Mouse (Mus musculus) CH12F3 (cell line): Measurements from ENCODE around the gene A930004D18Rik.

Experiments
- in situ Hi-C: fragments of 300-500 bp; cut with MboI; formaldehyde crosslinking; loops from 2 replicates; pipeline ENCODE4 v1.14.3; 2020; ENCODE audit warnings: low sequenced_read_pairs

The A930004D18Rik gene

GRCm38 (mm10) chr2:18037491-18037890, at the start of gene A930004D18Rik:
Gene A930004D18Rik (minus strand): TSS chr2:18037737.
- in situ Hi-C loops, result no loop called here

GRCm38 (mm10) chr2:18080182-18080860, 42.8 kb upstream of the A930004D18Rik start:
- in situ Hi-C loops, result no loop called here

DNA sequence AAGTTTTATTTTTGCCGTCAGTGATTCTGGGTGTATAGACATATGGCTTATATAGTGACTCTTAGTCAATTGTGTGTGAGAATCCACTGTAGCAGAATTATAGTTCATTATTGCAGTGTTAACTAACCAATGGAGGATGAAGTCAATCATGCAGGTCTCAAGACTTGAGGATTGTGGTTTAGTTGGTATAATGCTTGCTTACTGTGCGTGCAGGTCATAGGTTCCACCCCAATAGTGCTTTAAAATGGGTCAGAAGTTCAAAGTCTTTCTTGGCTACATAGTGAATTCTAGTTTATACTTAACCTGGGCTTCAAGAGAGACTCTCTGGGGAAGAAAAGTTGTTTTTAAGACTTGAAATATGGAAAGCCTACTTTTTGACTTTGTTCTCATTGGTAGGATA, 34.4 kb upstream of the A930004D18Rik start:
- in situ Hi-C loops, result no loop called here

DNA sequence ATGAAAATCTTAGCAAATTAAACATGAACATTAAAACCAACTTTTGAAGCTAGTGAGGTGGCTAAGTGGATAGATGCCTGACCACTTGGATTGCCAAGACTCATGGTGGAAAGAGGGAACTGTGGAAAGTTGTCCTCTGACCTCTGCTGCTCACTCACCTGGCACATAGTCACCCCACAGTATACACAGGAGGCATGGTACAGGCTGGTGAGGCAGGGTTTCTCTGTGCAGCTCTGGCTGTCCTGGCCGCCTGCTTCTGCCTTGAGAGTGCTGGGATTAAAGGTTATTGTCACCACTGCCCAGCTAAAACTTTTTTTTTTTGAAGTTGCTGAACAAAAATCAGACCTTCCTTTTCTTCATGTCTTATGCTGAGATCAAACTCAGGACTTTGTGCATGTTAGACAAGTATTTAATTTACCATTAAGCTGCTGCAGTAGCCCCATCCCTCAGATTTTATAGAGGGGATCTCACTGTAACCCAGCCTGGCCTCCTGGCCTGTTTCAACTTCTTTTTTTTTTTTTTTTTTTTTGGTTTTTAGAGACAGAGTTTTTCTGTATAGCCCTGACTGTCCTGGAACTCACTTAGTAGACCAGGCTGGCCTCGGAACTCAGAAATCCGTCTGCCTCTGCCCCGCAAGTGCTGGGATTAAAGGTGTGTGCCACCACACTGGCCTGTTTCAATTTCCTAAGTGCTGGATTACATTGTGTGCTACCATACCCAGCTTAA, 30.7 kb upstream of the A930004D18Rik start:
- in situ Hi-C loops, result no loop called here

DNA sequence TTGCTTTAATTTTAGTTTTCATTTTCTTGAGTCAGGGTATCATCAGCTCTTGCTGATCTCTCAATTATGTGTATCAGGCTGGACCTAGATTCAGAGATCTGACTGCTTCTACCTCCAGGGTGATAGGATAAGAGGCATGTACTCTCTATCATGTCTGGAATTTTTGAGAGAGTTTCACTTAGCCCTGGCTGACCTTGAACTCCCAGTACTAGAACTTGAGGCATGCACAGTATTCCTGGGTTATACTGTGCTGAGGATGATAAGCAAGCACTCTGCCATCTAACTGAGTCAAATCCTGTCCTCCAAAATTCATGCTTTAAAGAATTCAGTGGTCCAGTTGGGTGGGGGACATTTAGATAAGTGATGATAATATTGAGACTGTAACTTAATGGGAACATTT, 28.9 kb upstream of the A930004D18Rik start:
- in situ Hi-C loops, result no loop called here

- in situ Hi-C loops, result no loop called here
Measured at GRCm38 (mm10) chr2:18065708-18066030, 28.1 kb upstream of the A930004D18Rik start.

DNA sequence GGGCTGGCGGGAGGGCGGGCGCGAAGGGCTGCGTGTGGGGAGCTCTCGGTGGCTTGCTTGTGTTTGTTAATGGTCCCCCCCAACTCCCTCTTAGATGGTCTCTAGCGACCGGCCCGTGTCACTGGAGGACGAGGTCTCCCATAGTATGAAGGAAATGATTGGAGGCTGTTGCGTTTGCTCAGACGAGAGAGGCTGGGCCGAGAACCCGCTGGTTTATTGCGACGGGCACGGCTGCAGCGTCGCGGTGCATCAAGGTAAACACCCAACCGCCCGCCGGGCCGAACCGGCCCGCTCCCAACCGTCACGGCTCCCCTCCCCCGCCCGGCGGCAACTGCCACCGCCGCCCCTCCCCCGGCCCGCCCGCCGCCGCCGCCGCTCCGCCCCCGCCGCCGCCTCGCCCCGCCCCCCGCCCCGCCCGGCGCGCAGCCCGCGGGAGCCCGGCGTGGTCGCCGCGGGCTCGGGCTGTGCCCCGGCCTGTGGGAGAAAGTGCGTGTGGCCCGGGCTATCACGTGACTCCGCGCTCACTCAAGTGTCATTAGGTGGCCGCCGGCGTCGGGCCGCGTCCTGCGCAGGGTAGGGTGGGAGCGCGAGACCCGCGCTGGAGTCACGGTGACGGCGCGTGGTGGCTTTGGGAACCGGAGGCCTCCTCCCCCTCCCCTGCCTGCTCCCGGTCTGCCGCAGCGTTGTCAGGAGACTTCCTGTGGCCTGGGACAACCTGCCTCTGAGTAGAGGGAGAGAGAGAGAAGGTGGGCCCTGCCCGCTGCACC, 27.6 kb upstream of the A930004D18Rik start:
- in situ Hi-C loops, result no loop called here

DNA sequence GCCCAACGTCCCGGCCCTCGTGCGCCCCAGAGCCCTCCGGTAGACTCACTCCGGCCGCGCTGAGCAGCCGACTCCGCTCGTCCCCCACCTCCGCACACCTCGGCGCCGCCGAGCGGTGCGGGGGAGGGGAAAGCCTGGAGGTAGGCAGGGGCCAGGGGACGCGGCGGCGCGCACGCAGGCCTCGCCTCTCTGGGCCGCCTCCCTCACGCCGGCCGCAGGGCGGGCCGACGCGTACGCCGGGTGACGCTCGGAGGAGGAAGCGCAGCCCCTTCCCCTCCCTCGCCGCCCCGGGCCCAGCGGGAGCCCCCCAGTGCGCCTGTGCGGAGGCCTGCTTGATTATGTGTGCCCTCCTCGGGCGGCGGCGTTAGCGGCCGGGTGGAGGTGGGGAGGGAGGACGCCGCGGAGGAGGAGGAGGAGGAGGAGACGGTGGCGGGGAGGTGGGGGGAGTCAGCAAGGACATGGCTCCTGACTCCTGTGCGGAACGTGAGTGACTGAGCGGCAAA, 26.9 kb upstream of the A930004D18Rik start:
- in situ Hi-C loops, result no loop called here

GRCm38 (mm10) chr2:18063763-18064251, 26.3 kb upstream of the A930004D18Rik start:
- in situ Hi-C loops, result no loop called here

- in situ Hi-C loops, result no loop called here
Measured at GRCm38 (mm10) chr2:18060396-18060795, 22.9 kb upstream of the A930004D18Rik start.

- in situ Hi-C loops, result no loop called here
Measured at GRCm38 (mm10) chr2:18059891-18060290, 22.4 kb upstream of the A930004D18Rik start.

DNA sequence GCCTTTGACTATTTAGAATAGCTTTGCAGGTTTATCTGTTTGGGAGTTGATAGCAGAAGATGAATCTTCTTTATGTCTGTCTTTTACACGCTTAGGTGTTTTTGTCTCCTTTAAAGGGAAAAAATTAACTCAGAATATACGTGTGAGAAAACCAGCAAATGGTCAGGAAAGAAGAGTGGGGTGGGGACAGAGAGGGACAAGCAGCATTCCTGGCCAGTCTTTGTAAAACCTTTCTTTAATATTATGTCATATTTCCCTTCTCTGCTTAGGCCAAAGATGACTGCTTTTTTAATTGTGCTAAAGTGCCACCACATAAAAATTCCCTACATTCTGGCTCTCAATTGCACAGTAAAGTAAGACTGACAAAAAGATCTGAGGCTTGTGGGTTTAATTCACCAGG, 21.5 kb upstream of the A930004D18Rik start:
- in situ Hi-C loops, result no loop called here

DNA sequence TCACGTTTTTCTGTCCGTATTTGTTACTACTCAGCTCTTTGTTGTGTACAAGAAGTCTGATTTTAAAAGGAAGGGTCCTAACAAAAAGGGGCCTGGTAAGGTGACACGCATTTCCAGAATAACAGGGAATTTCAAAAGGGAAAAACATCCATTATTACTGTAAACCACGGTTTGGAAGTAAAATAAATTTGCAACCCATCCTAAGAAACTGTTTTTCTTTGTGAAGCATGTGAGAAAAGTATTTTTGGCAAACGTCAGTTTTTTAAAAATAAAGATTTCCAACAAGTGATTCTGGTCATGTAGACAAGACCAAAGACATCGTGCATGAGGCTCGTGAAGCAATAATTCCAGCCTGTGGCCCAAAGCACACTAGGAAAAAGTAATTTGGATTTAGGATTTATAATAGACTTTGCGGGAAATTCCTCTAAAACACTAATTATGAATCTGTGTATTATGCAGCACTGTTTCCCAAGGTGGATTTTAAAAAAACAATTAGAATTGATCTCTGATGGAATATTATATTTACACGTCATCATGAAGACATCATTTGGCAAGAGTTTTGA, 20.7 kb upstream of the A930004D18Rik start:
- in situ Hi-C loops, result no loop called here

DNA sequence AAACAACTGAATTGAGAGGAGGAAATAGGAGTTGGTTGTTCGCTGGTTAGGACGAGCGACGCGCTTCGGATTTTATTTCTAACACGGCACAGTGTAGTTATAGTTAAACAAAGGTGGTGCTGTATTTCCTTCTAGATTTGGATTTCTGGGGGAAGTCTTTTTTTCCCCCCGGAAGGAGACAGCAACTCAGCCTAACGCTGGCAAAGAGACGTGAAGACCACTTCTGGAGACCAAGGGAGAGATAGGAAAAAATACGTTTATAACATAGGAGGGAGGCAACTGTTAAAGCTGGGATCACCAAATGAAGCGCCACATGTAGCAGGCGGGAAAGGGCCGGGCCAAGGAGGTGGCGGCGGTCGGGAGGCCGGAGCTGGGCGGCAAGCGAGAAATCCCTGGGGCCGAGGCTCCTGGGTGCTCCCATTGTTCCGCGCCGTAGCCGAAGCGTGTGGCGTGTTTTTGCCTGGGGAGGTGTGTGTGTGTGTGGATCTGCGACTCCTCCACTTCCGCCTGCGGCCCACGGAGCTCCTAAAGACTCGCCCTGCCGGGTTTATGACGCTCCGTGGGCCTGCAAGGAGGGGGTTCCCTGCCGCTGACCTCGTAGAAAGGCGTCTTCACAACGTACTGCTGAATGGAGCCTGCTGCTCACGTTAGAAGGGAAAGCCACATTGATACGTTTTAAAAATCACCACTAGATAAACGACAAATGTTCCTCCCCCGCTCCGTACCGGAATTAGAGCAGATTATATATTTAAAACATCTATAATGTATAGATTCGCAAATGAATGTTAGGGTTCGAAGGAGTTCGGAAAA, 20.0 kb upstream of the A930004D18Rik start:
- in situ Hi-C loops, result no loop called here

DNA sequence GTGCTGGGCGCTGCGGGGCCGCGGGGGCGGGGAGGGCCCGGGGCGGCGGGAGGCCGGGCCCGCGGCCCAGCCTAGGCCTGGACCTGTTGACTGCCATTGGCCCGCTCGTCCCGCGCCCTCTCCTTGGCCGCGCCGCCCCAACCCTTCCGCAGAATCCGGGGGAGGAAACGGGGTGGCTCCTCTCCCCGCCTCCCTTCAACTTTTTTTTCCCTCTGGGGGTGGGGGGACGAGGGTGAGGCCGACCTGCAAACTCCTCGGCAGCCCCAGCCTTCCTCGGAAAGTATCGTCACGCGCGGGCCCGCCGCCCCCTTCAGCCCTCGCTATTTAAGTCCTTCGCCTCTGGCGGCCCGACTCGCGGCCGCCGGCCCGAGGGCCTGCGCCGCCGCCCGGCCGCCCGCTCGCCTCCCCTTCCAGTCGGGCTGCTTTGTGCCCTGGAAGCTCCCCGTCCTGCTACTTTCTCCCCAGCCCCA, 19.3 kb upstream of the A930004D18Rik start:
- in situ Hi-C loops, result no loop called here

- in situ Hi-C loops, result no loop called here
Measured at GRCm38 (mm10) chr2:18055929-18056785, 18.6 kb upstream of the A930004D18Rik start.

- in situ Hi-C loops, result no loop called here
Measured at GRCm38 (mm10) chr2:18055016-18055928, 17.7 kb upstream of the A930004D18Rik start, which contains the start of gene Mllt10. Gene Mllt10 (plus strand): TSS chr2:18055237.

- in situ Hi-C loops, result no loop called here
Measured at GRCm38 (mm10) chr2:18053951-18054530, 16.5 kb upstream of the A930004D18Rik start.
